29 mouse cellular contexts compared by ENCODE assay signal in the genomic region with DNA sequence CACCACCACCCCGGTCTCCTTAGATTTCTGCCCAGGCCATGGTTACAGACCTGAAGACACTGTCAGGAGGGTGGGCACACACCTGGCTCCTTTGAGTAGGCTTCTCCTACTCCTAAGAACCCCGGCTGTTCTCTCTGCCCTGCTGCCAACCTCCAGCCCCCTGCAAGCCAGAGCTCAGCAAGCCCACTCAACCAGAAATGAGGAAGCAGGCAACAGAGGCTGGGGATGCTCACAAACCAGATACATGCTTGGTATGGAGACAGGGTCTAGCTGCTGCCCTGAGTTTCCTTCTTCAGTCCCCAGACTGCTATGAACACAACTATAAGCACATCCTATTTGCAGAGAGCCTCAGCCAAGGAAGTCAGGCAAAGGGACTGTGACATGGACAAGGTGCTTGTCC. TPM values are rescaled to one million over a fixed set of nuclear protein-coding genes. Genes with fewer than 3 reads are reported as not detected.
DNase-seq lines count a peak whose midpoint lies in the region; ATAC-seq and TF ChIP-seq lines count a peak whose summit lies in the region.
"Had no signal": no experiment of that assay in that cellular context is flagged by ENCODE, and none has a peak within 500 bp of the region (broad histone marks: within the 10 kb centered on the region; RNA-seq: fewer than 3 reads in every experiment).

No protein-coding gene starts in this region.

- no peak overlapping the region for H3K27ac ChIP-seq in thymus, adult 2 months (ENCODE audit: control insufficient read depth, insufficient read depth, low read length)
- no peak overlapping the region for H3K27ac ChIP-seq in hindbrain, postnatal 0 days
- H3K27ac ChIP-seq: embryonic facial prominence, embryonic 12.5 days; heart, adult 2 months; hindbrain, embryonic 14.5 days; kidney, embryonic 15.5 days; limb, embryonic 13.5 days; macrophage; midbrain, embryonic 10.5 days; midbrain, embryonic 15.5 days; neural tube, embryonic 15.5 days had no signal

- peak; percentile 12 for ATAC-seq in Patski
- 0 out of 2 replicates have a peak, but pooled peaks have one; percentile 8 for ATAC-seq in megakaryocyte, adult 5-6 weeks (ENCODE audit: poor library complexity, severe bottlenecking)
- no peak for ATAC-seq in hindbrain, postnatal 0 days
- ATAC-seq: forebrain, embryonic 14.5 days; midbrain, embryonic 15.5 days had no signal

- no peaks in the 10 kb centered on the region for H3K9me3 ChIP-seq in hindbrain, postnatal 0 days (ENCODE audit: low read length)
- H3K9me3 ChIP-seq: embryonic facial prominence, embryonic 12.5 days; heart, embryonic 12.5 days; kidney, embryonic 15.5 days; limb, embryonic 13.5 days; midbrain, embryonic 10.5 days; midbrain, embryonic 15.5 days; neural tube, embryonic 15.5 days had no signal

- TF ChIP-seq CTCF in thymus, adult 2 months (IDR thresholded peaks at IDR 0.05; ENCODE audit: borderline replicate concordance, control insufficient read depth, extremely low read depth, insufficient read depth, low read length, poor library complexity): no peak
- no peak for TF ChIP-seq CTCF in Patski (IDR thresholded peaks at IDR 0.05)
- no peak for TF ChIP-seq CTCF in hindbrain, postnatal 0 days (IDR thresholded peaks at IDR 0.05; ENCODE audit: low read depth)

- peak; percentile 16 for DNase-seq in thymus, postnatal 0 days (ENCODE audit: low spot score)
- DNase-seq in thymus, adult 2 months: no peak
- no peak for DNase-seq in Patski (ENCODE audit: low read depth, low spot score)
- DNase-seq in lung, adult 18-20 months: no peak
- no peak for DNase-seq in hindbrain, postnatal 0 days (ENCODE audit: low spot score)
- no peak for DNase-seq in embryo, embryonic 10 days (ENCODE audit: low spot score)
- DNase-seq: adrenal gland, postnatal 14 days; cerebellum, adult 2 months; cerebellum, postnatal 14 days; gastrocnemius, postnatal 36 days; heart, adult 2 months; kidney, adult 18-20 months; kidney, postnatal 25 days; lung, adult 2 months; right cerebral cortex, adult 18-20 months; thymus, adult 18-20 months had no signal

- no peak for TF ChIP-seq POLR2A in thymus, adult 2 months (IDR thresholded peaks at IDR 0.05; ENCODE audit: control insufficient read depth, extremely low read depth, insufficient read depth, low read length, poor library complexity)

- H3K4me1 ChIP-seq in thymus, adult 2 months (replicated peaks; ENCODE audit: control insufficient read depth, insufficient read depth, low read length): peaks cover 73% of the 10 kb centered on the region
- no peaks in the 10 kb centered on the region for H3K4me1 ChIP-seq in hindbrain, postnatal 0 days (ENCODE audit: insufficient read depth, low read length)
- H3K4me1 ChIP-seq: embryonic facial prominence, embryonic 12.5 days; limb, embryonic 13.5 days; midbrain, embryonic 10.5 days; midbrain, embryonic 15.5 days; neural tube, embryonic 15.5 days had no signal

- H3K27me3 ChIP-seq in thymus, adult 2 months (ENCODE audit: control insufficient read depth, insufficient read depth, low read length): no peaks in the 10 kb centered on the region
- no peaks in the 10 kb centered on the region for H3K27me3 ChIP-seq in Patski
- no peaks in the 10 kb centered on the region for H3K27me3 ChIP-seq in hindbrain, postnatal 0 days (ENCODE audit: insufficient read depth, low read length)
- H3K27me3 ChIP-seq: CH12.LX; embryonic facial prominence, embryonic 12.5 days; heart, embryonic 12.5 days; kidney, embryonic 15.5 days; limb, embryonic 13.5 days; midbrain, embryonic 15.5 days; neural tube, embryonic 15.5 days had no signal

- CTCF ChIA-PET in Patski (lab: Charles Lee): no interaction called here

- peaks cover 7% of the 10 kb centered on the region; the same call in 1 of the 2 replicates for H3K36me3 ChIP-seq in thymus, adult 2 months (ENCODE audit: control insufficient read depth, insufficient read depth, low read length)
- H3K36me3 ChIP-seq in hindbrain, postnatal 0 days (ENCODE audit: insufficient read depth, low read length): peaks cover 13% of the 10 kb centered on the region

- H3K9ac ChIP-seq in hindbrain, postnatal 0 days (replicated peaks; ENCODE audit: low read length): no peak overlapping the region
- H3K9ac ChIP-seq: embryonic facial prominence, embryonic 12.5 days; heart, embryonic 12.5 days; hindbrain, embryonic 14.5 days; kidney, embryonic 15.5 days; limb, embryonic 13.5 days; midbrain, embryonic 15.5 days; neural tube, embryonic 15.5 days had no signal

- 62% methylated on average over 2 of the region's 2 CpGs for WGBS in thymus, adult 2 months
- WGBS in hindbrain, postnatal 0 days: 98% methylated on average over 2 of the region's 2 CpGs

- in situ Hi-C loops in Patski (cut with MboI; ENCODE audit: low pct_unique_long_range_greater_than_20kb): no loop called here

- H3K4me3 ChIP-seq in thymus, adult 2 months (ENCODE audit: control insufficient read depth, insufficient read depth, low read length): no peak overlapping the region
- H3K4me3 ChIP-seq in hindbrain, postnatal 0 days (ENCODE audit: low read length): no peak overlapping the region
- H3K4me3 ChIP-seq: embryonic facial prominence, embryonic 12.5 days; heart, adult 2 months; heart, embryonic 12.5 days; kidney, embryonic 15.5 days; limb, embryonic 13.5 days; midbrain, embryonic 10.5 days; midbrain, embryonic 15.5 days; neural tube, embryonic 15.5 days had no signal

- H3K4me2 ChIP-seq in hindbrain, postnatal 0 days (ENCODE audit: low read depth, low read length): no peak overlapping the region
- H3K4me2 ChIP-seq: embryonic facial prominence, embryonic 12.5 days; heart, embryonic 12.5 days; hindbrain, embryonic 14.5 days; kidney, embryonic 15.5 days; limb, embryonic 13.5 days; liver, embryonic 11.5 days; midbrain, embryonic 15.5 days; neural tube, embryonic 15.5 days had no signal

- POLR2A ChIA-PET in Patski (lab: Charles Lee): no interaction called here

RNA-seq across cellular contexts. Expression of a gene that starts 29.3 kb away (rescaled TPM):
- polyA plus RNA-seq in thymus, postnatal 0 days (2015; fragmentation: Nextera tagmentation; extraction: Ambion mirVana): 16.8 and 21.4 TPM in 2 replicates
- polyA plus RNA-seq in thymus, adult 2 months (2012; rRNA removed): 62.1 and 86.9 TPM in 2 replicates
- 6.7 TPM for polyA plus RNA-seq in Patski (2021)
- 70.6 and 72.1 TPM in 2 replicates for total RNA-seq in megakaryocyte, adult 5-6 weeks (2015)
- total RNA-seq in megakaryocyte, adult 5-6 weeks (2017): 18.9 and 25.5 TPM in 2 replicates
- total RNA-seq in hindbrain, postnatal 0 days (2014; rRNA removed): 4.3 and 8.2 TPM in 2 replicates
- polyA plus RNA-seq in hindbrain, postnatal 0 days (2015; fragmentation: Nextera tagmentation; extraction: Ambion mirVana): 8.8 and 9.9 TPM in 2 replicates

RNA-seq across cellular contexts. Expression of a gene that starts 43.1 kb away (rescaled TPM):
- 32.8 and 33.9 TPM in 2 replicates for polyA plus RNA-seq in thymus, postnatal 0 days (2015; fragmentation: Nextera tagmentation; extraction: Ambion mirVana)
- 13.6 and 19.8 TPM in 2 replicates for polyA plus RNA-seq in thymus, adult 2 months (2012; rRNA removed)
- 28.0 TPM for polyA plus RNA-seq in Patski (2021)
- total RNA-seq in megakaryocyte, adult 5-6 weeks (2015): 40.0 and 43.6 TPM in 2 replicates
- 40.6 and 43.1 TPM in 2 replicates for total RNA-seq in megakaryocyte, adult 5-6 weeks (2017)
- 0.36 and 1.5 TPM in 2 replicates for total RNA-seq in hindbrain, postnatal 0 days (2014; rRNA removed)
- 11.7 and 12.3 TPM in 2 replicates for polyA plus RNA-seq in hindbrain, postnatal 0 days (2015; fragmentation: Nextera tagmentation; extraction: Ambion mirVana)
